Mouse (Mus musculus) liver, adult 2 months (tissue): ENCODE results near the gene Sept9.

ENCODE experiments used
- CTCF ChIP-seq: fragments of 200-500 bp; IDR thresholded peaks from 2 replicates; pipeline ENCODE4 v1.5.1; 2011; ENCODE audit warnings: low read depth, low read length, control low read depth
- POLR2A ChIP-seq: fragments of 200-500 bp; IDR thresholded peaks from 2 replicates; pipeline ENCODE4 v1.6.1; 2011; ENCODE audit warnings: low read length, control low read depth; ENCODE audit not compliant: insufficient read depth; ENCODE audit errors: extremely low read depth

DNA sequence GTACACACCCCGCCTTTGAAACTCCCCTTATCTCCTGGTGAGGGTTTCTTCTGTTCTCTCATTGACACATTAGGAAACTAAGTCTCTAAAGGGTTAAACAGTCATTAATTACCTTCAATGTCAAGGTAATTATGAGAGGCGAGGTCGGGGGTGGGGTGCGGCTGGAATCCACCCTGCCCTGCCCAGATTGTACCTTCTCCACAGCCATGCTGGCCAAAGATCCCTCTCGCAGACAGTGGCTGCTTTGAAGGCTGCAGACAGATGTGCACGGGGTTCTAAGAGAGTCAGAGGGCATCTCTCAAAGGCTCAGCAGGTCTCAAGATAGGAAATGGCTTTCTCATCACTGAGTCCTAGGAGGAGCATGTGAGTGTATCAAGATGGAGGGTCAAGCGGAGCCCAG lies 198.7 kb downstream of the Sept9 start:
- TF ChIP-seq CTCF (no peak), POLR2A (no peak)
